Comparison of ENCODE assay signal across 35 mouse cellular contexts in the genomic region with DNA sequence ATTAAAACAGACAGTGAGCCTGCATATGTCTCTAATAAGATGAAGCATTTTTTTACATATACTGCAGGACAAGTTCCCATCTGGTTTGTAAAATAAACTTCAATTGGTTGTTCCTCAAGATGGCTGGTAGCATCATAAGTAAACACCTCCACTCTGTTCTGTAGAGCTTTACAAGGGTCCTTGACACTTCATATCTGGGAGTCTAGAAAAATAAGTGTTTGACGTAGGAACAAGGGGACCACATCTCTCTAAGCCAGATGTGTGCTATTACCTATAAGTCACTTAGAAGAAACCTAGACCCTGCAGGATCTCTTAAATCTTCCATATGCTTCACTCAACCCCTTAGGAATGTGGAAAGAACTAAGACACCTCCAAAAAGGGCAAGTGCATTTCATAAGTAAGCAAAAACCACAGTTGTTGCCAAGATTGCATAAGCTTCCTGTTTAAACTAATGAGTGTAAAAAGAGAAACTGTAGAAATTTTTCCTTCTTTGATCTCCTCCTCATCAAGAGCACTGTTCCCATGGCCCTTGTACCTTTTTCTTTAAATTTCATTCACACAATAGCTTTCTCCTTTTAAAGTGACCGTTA. TPM values are rescaled to one million over a fixed set of nuclear protein-coding genes. Genes with fewer than 3 reads are reported as not detected.
A peak's percentile ranks its signal among the peaks of the same experiment; 100 is the strongest.
DNase-seq lines count a peak whose midpoint lies in the region; ATAC-seq and TF ChIP-seq lines count a peak whose summit lies in the region.
"Had no signal": no experiment of that assay in that cellular context is flagged by ENCODE, and none has a peak within 500 bp of the region (broad histone marks: within the 10 kb centered on the region; RNA-seq: fewer than 3 reads in every experiment).

No protein-coding gene starts in this region.

- WGBS in lung, embryonic 16.5 days: 56% methylated on average over 2 of the region's 2 CpGs
- 56% methylated on average over 2 of the region's 2 CpGs for WGBS in lung, adult 2 months

- no peak for DNase-seq in lung, adult 2 months
- DNase-seq in lung, postnatal 36 days: peak; percentile 53
- no peak for DNase-seq in lung, postnatal 14 days
- no peak for DNase-seq in urinary bladder, postnatal 4 days (ENCODE audit: low spot score in 2 of 2)
- no peak for DNase-seq in kidney, adult 11 months
- DNase-seq: adrenal gland, adult 2 months; adrenal gland, postnatal 14 days; cerebellum, adult 11 months; cerebellum, adult 2 months; cerebellum, adult 9-11 months; cerebellum, postnatal 25 days; embryo, embryonic 11 days; gastrocnemius, postnatal 25 days; heart, adult 11 months had no signal

- H3K27ac ChIP-seq in lung, embryonic 16.5 days (ENCODE audit: low read length): no peak overlapping the region
- H3K27ac ChIP-seq: embryonic facial prominence, embryonic 10.5 days; embryonic facial prominence, embryonic 13.5 days; forebrain, embryonic 12.5 days; forebrain, embryonic 15.5 days; hindbrain, embryonic 10.5 days; hindbrain, embryonic 14.5 days; hindbrain, postnatal 0 days had no signal

- no peaks in the 10 kb centered on the region for H3K36me3 ChIP-seq in lung, embryonic 16.5 days (ENCODE audit: control insufficient read depth, insufficient read depth, low read length)
- H3K36me3 ChIP-seq: embryonic facial prominence, embryonic 10.5 days; embryonic facial prominence, embryonic 13.5 days; forebrain, embryonic 12.5 days; forebrain, embryonic 15.5 days; hindbrain, embryonic 10.5 days had no signal

- peak; percentile 34; the same call in 1 of the 2 replicates for ATAC-seq in lung, embryonic 16.5 days (ENCODE audit: low read depth)
- peak; percentile 42 to 48; a peak in 3 of 4 replicates for ATAC-seq in hematopoietic stem cell, adult 5-6 weeks (replicated peaks in 1 of 2; ENCODE audit: insufficient read depth in 1 of 2, low FRiP score in 2 of 2, low TSS enrichment in 1 of 2, low read depth in 1 of 2, poor library complexity in 2 of 2, severe bottlenecking in 2 of 2)
- ATAC-seq: CD4-positive, CD25-positive, alpha-beta regulatory T cell, adult 4 months; forebrain, embryonic 15.5 days; hindbrain, postnatal 0 days had no signal

- H3K4me1 ChIP-seq in lung, embryonic 16.5 days (replicated peaks; ENCODE audit: control insufficient read depth, insufficient read depth, low read length): no peaks in the 10 kb centered on the region
- no peaks in the 10 kb centered on the region; the same call in 1 of the 2 replicates for H3K4me1 ChIP-seq in lung, adult 2 months (ENCODE audit: control insufficient read depth, insufficient read depth, low read length)
- H3K4me1 ChIP-seq: embryonic facial prominence, embryonic 10.5 days; embryonic facial prominence, embryonic 13.5 days; forebrain, embryonic 12.5 days; forebrain, embryonic 15.5 days; hindbrain, embryonic 10.5 days had no signal

- H3K4me2 ChIP-seq in lung, embryonic 16.5 days (ENCODE audit: low read depth, low read length): no peak overlapping the region
- H3K4me2 ChIP-seq: embryonic facial prominence, embryonic 13.5 days; forebrain, embryonic 12.5 days; forebrain, embryonic 15.5 days; heart, embryonic 11.5 days; hindbrain, embryonic 14.5 days had no signal

- no peak overlapping the region for H3K9ac ChIP-seq in lung, embryonic 16.5 days (ENCODE audit: low read length)
- H3K9ac ChIP-seq: embryonic facial prominence, embryonic 13.5 days; forebrain, embryonic 12.5 days; forebrain, embryonic 15.5 days; hindbrain, embryonic 14.5 days had no signal

- no peak for TF ChIP-seq POLR2A in lung, adult 2 months (IDR thresholded peaks at IDR 0.05; ENCODE audit: borderline replicate concordance, extremely low read depth, low read depth, low read length)

- H3K27me3 ChIP-seq in lung, embryonic 16.5 days (ENCODE audit: control insufficient read depth, insufficient read depth, low read depth, low read length): no peaks in the 10 kb centered on the region
- H3K27me3 ChIP-seq: embryonic facial prominence, embryonic 13.5 days; forebrain, embryonic 12.5 days; forebrain, embryonic 15.5 days had no signal

- TF ChIP-seq CTCF in lung, adult 2 months (IDR thresholded peaks at IDR 0.05; ENCODE audit: insufficient read depth, low read length): no peak

- no peak overlapping the region for H3K4me3 ChIP-seq in lung, embryonic 16.5 days (ENCODE audit: low read length)
- no peak overlapping the region for H3K4me3 ChIP-seq in lung, adult 2 months (replicated peaks; ENCODE audit: extremely low read depth, low read depth, low read length)
- H3K4me3 ChIP-seq: embryonic facial prominence, embryonic 10.5 days; embryonic facial prominence, embryonic 13.5 days; erythroblast, embryonic 14.5 days; forebrain, embryonic 12.5 days; forebrain, embryonic 15.5 days; hindbrain, embryonic 10.5 days had no signal

- no peaks in the 10 kb centered on the region for H3K9me3 ChIP-seq in lung, embryonic 16.5 days (ENCODE audit: control insufficient read depth, low read length)
- H3K9me3 ChIP-seq: embryonic facial prominence, embryonic 13.5 days; forebrain, embryonic 12.5 days; forebrain, embryonic 15.5 days; hindbrain, embryonic 10.5 days had no signal

RNA-seq across cellular contexts. Expression of gene Lamp3, which starts 35.3 kb away (rescaled TPM):
- 37.2 and 50.1 TPM in 2 replicates for polyA plus RNA-seq in lung, embryonic 16.5 days (2015; fragmentation: Nextera tagmentation; extraction: Ambion mirVana)
- polyA plus RNA-seq in lung, adult 2 months (2012; rRNA removed): 61.4 and 94.6 TPM in 2 replicates
- total RNA-seq in hematopoietic stem cell, adult 5-6 weeks (2017): not detected in 2 replicates
- total RNA-seq: adrenal gland, postnatal 14 days; gastrocnemius, adult 8-10 months; heart, adult 8-10 months; hindbrain, postnatal 0 days; MEL had no signal
- polyA plus RNA-seq: adrenal gland, adult 2 months; C2C12; cerebellum, adult 2 months; cortical plate, adult 2 months; erythroblast, embryonic 14.5 days; forebrain, embryonic 12.5 days; forebrain, embryonic 15.5 days; heart, embryonic 14.5 days; hindbrain, embryonic 14.5 days; hindbrain, postnatal 0 days had no signal

RNA-seq across cellular contexts. Expression of gene Olfr171, which starts 41.1 kb away (rescaled TPM):
- polyA plus RNA-seq in lung, embryonic 16.5 days (2015; fragmentation: Nextera tagmentation; extraction: Ambion mirVana): not detected in 2 replicates
- 0.20 and 0.37 TPM in 2 replicates for polyA plus RNA-seq in lung, adult 2 months (2012; rRNA removed)
- not detected in 2 replicates for total RNA-seq in hematopoietic stem cell, adult 5-6 weeks (2017)
- total RNA-seq: adrenal gland, adult 2 months; adrenal gland, postnatal 14 days; adrenal gland, postnatal 4 days; gastrocnemius, adult 8-10 months; gastrocnemius, postnatal 25 days; heart, adult 8-10 months; heart, postnatal 25 days; hindbrain, postnatal 0 days; MEL had no signal
- polyA plus RNA-seq: adrenal gland, adult 2 months; C2C12; CD4-positive, CD25-positive, alpha-beta regulatory T cell, adult 4 months; cerebellum, adult 2 months; cortical plate, adult 2 months; embryonic facial prominence, embryonic 10.5 days; embryonic facial prominence, embryonic 13.5 days; erythroblast, embryonic 14.5 days; forebrain, embryonic 12.5 days; forebrain, embryonic 15.5 days; heart, embryonic 11.5 days; heart, embryonic 14.5 days; heart, postnatal 0 days; hindbrain, embryonic 10.5 days; hindbrain, embryonic 14.5 days; hindbrain, postnatal 0 days had no signal

RNA-seq across cellular contexts. Expression of gene Olfr170, which starts 59.2 kb away (rescaled TPM):
- not detected in 2 replicates for polyA plus RNA-seq in lung, embryonic 16.5 days (2015; fragmentation: Nextera tagmentation; extraction: Ambion mirVana)
- polyA plus RNA-seq in lung, adult 2 months (2012; rRNA removed): 0.20 TPM in 1 of 2 replicates, not detected in the other
- total RNA-seq in hematopoietic stem cell, adult 5-6 weeks (2017): not detected in 2 replicates
- total RNA-seq: adrenal gland, adult 2 months; adrenal gland, postnatal 14 days; adrenal gland, postnatal 4 days; gastrocnemius, adult 8-10 months; gastrocnemius, postnatal 25 days; heart, adult 8-10 months; heart, postnatal 25 days; hindbrain, postnatal 0 days; MEL had no signal
- polyA plus RNA-seq: adrenal gland, adult 2 months; C2C12; CD4-positive, CD25-positive, alpha-beta regulatory T cell, adult 4 months; cerebellum, adult 2 months; cortical plate, adult 2 months; embryonic facial prominence, embryonic 10.5 days; embryonic facial prominence, embryonic 13.5 days; erythroblast, embryonic 14.5 days; forebrain, embryonic 12.5 days; forebrain, embryonic 15.5 days; heart, embryonic 11.5 days; heart, embryonic 14.5 days; heart, postnatal 0 days; hindbrain, embryonic 10.5 days; hindbrain, embryonic 14.5 days; hindbrain, postnatal 0 days had no signal
